Mouse (Mus musculus): Measurements from ENCODE around the gene Atrnl1.

The Atrnl1 gene

DNA sequence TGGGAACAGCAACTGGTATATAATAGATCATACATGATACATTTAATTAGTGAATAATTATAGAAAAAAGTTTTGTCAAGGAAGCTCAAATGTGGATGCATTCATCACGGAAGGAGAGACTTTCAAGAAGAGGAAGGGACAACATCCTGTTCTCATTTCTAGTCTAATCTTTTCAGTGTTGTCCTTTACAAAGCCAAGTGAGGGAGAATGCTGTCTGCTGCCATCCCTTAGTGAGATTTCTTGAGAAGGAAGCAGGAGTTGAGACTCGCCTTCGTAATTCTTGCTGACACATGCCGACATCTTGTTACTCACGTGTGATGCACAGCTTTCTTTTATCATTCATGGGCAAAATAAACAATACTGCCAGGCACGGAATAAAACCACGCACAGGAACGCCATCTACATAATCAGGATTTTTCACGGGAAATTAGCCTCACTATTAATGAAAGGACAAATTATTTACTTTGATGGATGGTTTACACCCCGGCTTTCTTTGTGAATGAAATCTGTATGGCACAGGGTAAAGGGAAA lies 316.2 kb downstream of the Atrnl1 start:
- no peak for DNase-seq (ENCODE audit: low spot score)

DNA sequence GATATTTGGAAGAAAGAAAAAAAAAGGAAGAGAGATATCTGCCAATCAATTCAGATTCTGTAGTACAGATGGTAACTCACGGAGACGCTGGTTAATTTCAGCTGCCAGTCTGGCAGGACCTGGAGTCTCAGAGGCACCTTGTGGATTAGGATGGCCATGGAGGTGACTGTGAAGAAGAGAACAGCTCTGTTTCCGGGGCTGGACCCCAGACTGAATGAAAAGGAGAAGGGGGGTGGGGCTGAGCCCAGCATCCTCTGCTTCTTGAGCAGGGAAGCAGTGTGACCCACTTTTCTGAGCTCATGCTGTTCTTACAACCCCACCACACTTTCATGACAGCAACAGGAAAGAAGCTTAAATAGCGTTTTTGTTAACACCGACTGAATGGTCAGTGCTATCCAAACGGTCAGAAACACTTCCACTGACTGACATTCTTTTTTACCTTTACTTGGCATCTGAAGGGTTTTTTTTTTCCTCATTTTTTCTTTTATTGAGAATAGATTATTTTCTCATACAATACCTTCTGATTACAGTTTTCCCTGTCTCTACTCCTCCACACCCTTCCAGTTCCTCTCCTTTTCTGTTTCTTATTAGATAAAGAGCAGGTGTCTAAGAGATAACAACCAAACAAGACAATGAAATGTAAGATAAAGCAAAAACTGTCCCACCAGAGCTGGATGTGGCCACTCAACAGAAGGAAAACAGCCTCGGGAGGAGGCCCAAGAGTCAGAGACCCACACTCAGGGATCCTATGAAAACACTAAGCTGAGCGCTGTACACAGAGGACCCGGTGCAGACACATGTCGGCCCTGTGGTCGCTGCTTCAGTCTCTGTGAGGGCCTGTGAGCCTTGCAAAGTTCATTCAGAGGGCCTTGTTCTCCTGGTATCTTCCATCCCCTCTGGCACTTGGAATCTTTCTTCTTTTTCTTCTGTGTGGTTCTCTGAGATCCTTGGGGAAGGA lies 317.0 kb downstream of the Atrnl1 start:
- no peak for DNase-seq (ENCODE audit: low spot score)

DNA sequence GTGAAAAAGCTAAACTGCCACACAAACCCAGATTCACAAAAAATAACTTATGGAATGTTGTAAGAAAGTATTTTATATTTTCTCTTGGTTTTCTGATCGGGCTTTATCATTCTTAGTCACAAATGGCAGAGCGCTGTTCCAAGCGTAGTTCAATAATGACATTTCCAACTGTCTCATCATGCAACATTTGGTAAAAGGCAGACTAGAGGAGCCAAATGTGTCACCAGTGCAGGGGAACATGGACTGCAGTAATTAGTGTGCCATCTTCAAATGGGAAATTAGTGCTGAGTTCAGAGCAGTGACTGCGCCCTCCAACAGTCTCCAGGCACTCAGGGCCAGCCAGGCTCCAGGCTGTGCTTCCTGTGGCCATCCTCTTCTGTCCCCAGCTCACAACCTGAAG lies 320.8 kb downstream of the Atrnl1 start:
- no peak for DNase-seq (ENCODE audit: low spot score)

DNA sequence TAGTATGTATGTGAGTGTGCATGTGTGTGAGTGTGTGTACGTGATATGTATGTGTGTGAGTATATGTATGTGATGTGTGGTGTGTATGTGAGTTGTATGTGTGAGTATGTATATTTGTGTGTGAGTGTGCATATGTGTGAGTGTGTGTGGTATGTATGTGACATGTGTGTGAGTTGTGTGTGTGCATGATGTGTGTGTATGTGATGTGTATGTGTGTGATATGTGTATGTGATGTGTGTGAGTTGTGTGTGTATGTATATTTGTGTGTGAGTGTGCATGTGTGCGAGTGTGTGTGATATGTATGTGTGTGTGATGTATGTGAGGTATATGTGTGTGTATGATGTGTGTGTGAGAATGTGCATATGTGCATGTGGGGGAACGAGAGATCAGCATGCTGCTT lies 326.0 kb downstream of the Atrnl1 start:
- DNase-seq (ENCODE audit: low spot score): no peak

DNA sequence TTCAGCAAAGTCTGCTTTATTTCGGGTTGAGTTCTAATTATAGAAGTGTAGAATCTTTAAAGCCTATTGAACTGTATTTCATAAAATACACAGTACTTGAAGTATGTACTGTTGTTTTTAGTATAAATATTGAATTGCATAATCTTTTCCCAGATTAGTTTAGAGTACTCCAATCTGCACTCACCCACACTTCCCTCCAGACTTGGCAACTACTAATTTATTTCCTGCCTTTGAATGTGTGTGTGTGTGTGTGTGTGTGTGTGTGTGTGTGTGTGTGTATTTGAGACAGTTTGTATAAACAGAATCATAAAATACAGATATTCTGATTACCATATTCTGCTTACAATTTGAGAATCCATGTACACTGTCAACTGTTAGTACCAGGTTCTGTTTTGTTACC lies 328.3 kb downstream of the Atrnl1 start:
- peak; percentile 33 for DNase-seq (ENCODE audit: low spot score)

DNA sequence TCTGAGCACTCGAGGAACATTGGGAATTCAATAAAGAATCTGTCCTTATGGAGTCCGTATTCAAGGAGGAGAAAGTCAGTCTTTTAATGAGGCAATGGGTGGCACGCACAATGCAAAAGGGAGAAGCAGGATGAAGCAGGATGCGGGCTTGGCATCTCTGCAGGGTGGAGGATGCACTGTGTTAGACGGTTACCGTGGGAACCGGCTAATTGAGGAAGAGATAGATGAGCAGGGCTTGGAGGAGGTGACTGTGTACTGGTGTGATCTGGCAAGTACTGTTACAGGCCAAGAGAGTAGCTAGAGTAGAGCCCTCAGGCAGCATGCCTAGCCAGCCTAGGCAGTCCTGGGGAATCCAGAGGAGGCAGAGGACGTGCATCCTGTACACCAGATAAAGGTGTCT lies 330.7 kb downstream of the Atrnl1 start:
- peak; percentile 10 for DNase-seq (ENCODE audit: low spot score)

DNA sequence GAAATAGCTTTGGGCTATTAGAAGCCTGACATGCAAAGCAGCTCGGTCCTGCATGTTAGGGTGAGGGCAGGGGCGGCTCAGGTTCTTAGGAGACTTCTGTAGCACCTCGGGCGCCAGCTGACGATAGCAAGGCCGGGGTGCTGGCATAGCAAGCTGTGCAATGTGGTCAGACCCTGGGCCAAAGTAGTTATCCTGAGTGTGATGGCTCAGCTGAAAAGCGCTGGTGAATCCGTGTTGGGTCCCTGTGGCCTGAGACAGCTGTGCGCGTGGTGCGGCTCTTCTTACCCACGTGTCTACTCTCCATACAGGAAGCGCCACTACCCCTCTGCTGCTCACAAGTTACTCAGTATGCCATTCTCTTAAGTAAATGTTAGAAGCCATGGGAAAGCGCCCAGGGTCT lies 331.4 kb downstream of the Atrnl1 start:
- no peak for DNase-seq (ENCODE audit: low spot score)

DNA sequence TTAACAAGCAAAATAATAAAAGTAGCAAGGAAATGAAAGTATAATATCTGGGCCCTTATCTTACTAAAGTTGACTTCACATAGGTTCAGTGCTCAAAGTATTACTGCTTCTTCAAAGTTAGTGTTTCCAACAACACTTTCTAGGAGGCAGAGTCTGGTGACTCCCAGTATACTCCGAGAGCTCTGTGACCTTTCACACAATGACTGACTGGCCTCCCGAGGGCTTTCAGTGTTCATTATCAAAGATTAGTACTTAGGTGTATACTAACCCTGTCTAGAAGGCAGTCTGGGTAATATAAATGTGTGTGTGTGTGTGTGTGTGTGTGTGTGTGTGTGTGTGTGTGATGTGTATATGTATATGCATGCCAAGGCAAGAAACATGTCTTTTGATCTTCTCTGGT lies 332.5 kb downstream of the Atrnl1 start:
- no peak for DNase-seq (ENCODE audit: low spot score)

DNA sequence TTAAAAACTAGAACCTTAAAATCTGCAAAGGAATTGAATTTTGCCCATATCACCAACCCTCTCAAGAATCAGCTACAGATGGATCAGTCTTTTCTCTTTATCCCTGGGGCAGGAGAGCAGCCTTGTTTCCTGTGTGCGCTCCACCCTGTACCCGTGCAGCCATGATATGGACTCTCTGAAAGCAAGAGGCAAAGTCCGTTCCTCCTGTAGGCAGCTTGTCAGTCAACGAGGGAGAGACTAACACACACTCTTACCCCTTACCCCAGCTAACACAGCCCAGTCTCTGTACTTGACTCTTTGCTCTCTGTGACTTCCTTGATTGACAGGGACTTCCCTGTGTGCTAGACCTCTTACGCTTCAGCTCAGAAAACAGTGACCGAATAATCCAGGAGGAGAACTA lies 333.8 kb downstream of the Atrnl1 start:
- DNase-seq (ENCODE audit: low spot score): no peak

DNA sequence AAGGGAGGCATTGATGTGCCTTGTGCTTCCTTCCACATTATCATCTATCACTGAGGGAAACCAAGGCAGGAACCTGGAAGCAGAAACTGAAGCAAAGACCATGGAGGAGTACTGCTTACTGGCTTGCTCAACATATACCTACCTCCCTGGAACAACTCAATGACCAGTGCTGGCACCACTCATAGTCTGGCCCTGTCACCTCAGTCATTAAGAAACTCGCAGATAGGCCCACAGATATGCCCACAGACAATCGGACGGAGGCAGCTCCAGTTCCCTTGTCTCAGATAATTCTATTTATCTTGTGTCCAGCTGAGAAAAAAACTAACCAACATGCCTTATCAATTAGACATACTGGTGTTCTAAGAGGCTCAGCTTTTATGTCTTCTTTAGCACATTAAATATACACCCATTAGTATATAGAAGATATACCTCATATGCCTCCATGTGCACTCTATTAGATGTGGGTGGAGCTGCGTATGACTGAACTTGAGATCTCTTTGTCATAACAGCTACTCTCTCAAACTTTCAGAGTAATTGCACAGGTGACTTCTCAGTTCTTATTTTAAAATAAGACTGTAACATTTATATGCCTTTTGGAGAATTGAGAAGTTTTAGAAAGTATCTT lies 334.9 kb downstream of the Atrnl1 start:
- no peak for DNase-seq (ENCODE audit: low spot score)

DNA sequence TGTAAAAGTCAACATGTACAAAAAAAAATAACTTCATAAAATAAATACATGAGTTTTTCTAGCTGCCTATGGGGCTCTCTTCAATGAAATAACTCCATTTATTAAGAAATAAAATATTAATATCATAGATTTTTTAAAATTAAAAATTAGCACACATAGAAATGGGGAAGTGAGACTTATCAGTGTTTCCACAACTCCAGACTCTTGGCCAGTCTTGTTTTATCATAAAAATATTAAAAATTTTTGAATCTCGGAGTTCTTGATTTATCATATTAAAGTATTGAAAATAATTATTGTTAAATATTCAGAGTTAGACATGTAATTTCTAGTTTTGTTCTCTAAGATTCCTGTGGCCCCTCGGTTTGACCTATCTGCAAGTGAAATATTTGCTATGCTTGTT lies 337.7 kb downstream of the Atrnl1 start:
- no peak for DNase-seq (ENCODE audit: low spot score)

DNA sequence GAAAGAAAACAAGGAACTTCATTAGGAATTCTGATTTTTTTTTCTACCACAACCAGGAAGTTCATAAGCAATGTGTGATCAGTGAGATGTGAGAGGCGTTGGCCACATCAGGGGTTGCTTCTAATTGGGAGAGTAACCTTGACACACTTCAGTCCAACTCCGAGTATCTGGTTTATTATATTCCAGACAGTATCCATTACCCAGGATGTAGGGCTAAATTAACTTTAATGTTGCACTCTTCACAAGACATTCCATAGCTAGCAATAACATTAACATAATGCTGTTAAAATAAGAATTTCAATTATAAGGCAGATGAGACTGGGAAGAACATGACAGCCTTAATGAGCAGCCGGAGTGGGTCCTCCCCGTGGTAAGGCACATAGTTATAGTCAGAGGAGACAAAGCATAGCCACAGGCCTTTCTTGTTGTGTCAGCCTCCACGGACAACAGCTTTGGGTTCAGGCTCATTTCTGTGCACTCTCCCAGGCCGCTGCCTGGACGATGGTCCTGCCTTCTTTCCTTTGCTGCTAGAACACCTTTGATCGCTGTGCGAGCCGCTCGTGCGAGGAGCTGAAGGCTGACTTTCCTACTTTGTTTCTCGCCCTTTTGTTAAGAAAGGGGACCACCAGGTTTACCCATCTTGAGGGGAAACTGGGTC lies 338.6 kb downstream of the Atrnl1 start:
- DNase-seq (ENCODE audit: low spot score): no peak

DNA sequence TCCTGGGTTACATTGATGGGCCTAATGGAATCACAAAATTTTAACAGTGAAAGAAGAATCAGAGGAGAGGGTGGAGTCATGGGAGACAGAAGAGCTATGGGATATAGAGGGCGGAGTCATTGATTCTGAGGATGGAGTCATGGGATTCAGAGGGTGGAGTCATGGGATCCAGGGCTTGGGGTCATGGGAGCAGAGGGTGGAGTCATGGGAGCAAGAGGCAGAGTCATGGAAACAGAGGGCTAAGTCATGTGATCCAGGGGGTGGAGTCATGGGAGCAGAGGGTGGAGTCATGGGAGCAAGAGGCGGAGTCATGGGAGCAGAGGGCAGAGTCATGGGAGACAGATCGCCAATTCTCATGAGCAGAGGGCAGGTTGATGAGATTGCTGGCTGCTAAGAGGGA lies 343.3 kb downstream of the Atrnl1 start:
- no peak for DNase-seq (ENCODE audit: low spot score)

DNA sequence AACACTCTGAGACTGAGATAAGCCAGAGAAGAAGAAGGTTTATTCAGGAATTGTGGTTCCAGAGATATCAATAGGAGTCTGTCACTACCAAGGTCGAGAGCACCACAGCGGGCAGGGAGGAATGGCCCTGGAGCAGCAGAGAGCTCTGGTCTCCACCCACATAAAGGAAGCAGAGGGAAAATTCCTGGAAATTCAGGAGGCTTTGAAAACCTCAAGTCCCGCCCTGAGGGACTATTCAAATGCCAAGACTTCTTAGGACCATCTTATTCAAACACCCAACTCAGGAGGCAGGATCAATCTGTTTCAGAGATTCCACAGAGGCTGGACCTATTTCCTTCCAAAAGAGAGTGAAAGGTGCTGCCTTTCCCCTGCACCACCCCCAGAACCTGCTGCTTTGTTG lies 345.6 kb downstream of the Atrnl1 start:
- no peak for DNase-seq (ENCODE audit: low spot score)

DNA sequence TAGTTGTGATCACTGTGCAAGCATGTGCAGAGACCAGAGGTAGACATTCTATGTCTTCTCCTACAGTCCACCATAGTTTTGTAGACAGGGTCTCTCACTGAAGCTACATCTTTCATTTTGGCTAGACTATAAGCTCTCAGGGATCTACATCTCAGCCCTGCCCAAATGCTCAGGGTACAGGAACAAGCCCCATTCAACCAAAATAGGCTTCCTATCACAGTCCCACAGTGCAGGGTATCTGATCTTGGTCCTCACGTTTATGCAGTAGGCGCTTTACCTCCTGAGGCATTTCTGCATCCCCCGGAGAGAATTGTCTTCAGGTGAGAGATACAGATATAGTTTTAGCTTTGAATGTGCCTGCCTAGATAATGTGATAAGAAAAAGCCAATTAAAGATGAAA lies 346.5 kb downstream of the Atrnl1 start:
- no peak for DNase-seq (ENCODE audit: low spot score)

DNA sequence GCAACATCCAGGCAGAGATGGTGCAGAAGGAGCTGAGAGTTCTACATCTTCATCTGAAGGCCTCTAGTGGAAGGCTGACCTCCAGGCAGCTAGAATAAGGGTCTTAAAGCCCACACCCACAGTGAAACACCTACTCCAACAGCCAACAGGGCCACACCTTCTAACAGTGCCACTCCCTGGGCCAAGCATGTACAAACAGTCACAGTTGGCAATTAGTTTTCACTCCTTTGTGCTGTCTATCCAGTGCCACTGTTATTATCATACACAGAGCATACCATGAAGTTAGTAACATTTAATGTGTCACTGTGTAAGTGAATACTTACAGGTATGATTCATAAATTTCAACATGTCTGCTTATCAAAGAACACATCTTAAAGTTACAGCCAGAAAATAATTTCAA lies 347.3 kb downstream of the Atrnl1 start:
- no peak for DNase-seq (ENCODE audit: low spot score)

DNA sequence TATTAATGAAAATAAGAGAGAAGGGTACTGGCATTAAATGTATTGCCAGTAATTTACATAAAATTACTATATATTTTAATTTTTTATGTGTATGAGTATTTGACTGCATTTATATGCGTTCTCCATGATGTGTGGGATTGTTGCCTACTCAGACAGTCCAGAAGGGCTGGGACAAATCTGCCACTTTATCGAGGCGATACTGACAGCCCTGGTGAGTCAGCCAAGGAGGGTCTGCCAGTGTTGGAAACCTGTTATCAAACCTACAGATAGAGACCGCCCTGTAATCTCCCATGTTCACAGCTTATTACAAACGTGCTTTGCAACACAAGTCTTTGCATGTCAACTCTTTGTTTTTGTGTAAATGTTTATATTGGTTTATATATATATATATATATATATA lies 347.9 kb downstream of the Atrnl1 start:
- no peak for DNase-seq (ENCODE audit: low spot score)

DNA sequence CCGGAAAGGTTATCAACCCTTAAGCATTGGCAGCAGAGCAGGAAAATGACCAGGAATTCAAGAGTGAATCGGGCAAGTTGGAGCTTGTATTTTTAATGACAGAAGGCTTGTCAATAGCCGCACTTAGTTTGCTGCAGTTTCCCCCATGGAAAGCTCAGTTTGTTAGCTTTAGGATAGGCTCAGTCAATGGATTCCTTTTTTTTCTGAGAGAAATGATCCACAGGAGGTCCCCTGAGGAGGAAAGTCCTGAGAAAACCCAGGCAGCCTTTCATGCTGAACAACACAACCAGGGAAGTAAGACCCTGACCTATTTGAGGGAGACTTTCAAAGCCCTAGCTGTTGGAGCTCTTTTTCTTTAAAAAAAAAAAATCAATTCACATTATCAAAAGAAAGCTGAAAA lies 350.5 kb downstream of the Atrnl1 start:
- DNase-seq (ENCODE audit: low spot score): no peak

DNA sequence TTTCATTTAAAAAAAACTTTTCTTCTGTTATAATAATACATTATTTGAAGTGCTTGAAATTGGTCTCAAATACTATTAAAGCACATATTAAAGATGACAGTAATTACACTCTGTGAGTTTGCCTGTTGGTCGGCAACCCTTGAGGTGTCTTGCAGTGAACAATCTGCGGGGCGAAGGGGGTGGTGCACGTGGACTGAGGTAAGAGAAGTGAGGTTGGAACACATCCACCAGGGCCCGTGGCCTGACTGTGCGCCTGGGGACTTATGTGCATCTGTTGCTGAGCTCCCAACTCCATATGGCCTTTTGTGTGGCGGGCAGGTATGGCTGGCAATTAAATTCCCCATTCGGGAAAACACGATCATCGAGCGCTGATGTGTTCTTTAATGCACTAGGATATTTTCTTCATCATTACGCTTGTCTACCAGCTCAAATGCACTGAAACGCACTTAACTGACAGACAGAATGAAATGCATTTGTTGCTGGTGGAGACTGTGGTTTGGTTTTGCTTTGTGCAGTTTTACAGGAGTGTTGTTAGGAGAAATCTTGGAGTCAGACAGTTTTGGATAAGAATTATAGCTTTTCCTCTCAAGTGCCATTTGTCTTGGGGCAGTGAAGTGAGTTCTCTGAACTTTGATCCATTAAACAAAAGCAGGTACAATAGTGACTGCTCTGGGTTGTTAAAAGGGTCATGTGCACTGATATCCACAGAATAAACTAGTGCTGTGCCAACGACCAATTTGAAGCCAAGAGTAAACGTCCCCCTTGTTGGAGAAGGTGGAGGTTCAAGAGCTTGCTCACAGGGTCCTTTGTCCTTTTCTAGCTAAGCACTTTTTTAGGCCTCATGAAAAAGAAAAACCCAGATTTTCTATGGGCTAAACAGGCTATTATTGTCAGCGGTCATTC lies 351.2 kb downstream of the Atrnl1 start:
- DNase-seq (ENCODE audit: low spot score): no peak

DNA sequence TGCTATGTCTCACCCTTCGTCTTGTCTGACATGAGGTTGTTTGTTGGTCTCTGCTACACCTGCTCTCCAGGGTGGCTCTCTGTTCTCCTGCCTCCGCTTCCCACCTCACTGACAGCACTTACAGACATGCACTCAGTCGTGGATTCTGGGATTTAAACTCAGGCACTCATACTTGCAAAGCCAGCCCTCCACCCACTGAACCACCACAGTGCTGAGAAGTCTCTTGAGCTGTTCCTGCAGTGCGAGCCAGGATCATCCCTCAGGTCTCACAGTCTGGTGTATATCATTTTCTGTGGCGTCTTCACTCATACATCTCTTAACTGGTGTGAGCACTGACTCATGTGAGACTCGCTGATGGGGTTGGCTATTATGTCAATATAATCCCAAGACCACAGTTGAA lies 353.0 kb downstream of the Atrnl1 start:
- DNase-seq (ENCODE audit: low spot score): no peak

DNA sequence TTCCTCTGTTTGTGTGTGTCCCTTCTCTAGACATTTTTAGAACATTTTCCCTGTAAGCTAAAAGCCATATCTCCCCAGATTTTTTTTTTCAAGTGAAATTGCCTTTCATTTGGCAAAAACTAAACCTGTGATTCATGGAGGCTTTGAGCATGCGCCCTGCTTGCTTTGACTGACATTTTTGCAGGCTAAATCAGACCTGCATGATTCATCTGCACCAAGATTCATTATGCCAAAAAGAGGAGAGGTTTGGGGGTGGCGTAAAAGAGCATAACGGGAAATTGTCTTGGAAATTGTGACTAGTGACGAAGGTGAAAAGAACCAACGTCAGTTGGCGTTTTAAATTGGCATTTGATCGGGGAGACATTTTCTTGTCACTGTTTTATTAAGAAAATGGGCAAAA lies 358.9 kb downstream of the Atrnl1 start:
- no peak for DNase-seq (ENCODE audit: low spot score)

DNA sequence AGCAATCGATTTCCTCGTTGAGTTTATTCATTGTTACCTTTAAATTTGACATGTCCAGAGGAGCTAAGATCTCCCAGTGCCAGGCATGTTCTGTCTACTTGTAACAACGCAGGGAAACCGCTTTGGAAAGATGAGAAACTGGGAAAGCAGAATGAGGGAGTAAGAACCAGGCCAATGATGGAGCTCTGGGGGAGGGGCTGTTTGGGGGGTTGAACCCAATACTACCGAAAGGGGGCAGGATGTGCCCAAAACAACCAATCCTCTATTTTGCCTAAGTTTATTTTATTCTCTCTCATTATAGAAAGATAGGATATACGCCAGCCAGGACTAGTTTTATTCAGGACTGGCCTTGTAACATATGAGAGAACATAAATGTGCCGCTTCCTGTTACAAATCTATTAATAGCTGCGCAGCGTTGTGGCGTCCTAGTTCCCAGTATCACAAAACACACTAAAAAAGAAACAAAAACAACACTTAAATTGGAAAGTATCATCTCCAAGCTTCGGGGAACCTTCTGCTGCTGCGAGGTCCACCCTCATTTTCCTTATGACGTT lies 359.6 kb downstream of the Atrnl1 start:
- DNase-seq (ENCODE audit: low spot score): no peak
